Mouse (Mus musculus): ENCODE results near the gene Hsd11b1. TPM values are rescaled to one million over a fixed set of nuclear protein-coding genes. Genes with fewer than 3 reads are reported as not detected.
"Not testable (repeated sequence)": the region's sequence is repeated elsewhere in the genome, so short reads cannot be mapped to it uniquely, and the experiment has no call there.

Hsd11b1 gene
- polyA plus RNA-seq, 1 experiment from 2014 or later = 0.60 TPM

- no peak overlapping the region for H3K4me3 ChIP-seq
- no peaks in the 10 kb centered on the region for H3K9me3 ChIP-seq
- no peak overlapping the region for H3K27ac ChIP-seq
- no peak overlapping the region for H3K9ac ChIP-seq
- no peak overlapping the region for H3K4me2 ChIP-seq
- H3K27me3 ChIP-seq = no peaks in the 10 kb centered on the region
- no peaks in the 10 kb centered on the region for H3K36me3 ChIP-seq
- 35% methylated on average over 3 of the region's 3 CpGs for WGBS
- peak; percentile 43; the same call in 1 of the 2 replicates for ATAC-seq (ENCODE audit: insufficient number of reproducible peaks, insufficient read depth, low FRiP score, low TSS enrichment, low read depth)
- peaks cover 6% of the 10 kb centered on the region; the same call in 1 of the 2 replicates for H3K4me1 ChIP-seq
Observed at GRCm38 (mm10) chr1:193255488-193256288, 8.2 kb downstream of the Hsd11b1 start.

- Histone ChIP-seq H3K9ac (no peak overlapping the region), H3K4me1 (peaks cover 6% of the 10 kb centered on the region; the same call in 1 of the 2 replicates), H3K9me3 (no peaks in the 10 kb centered on the region), H3K27me3 (no peaks in the 10 kb centered on the region), H3K4me3 (no peak overlapping the region), H3K36me3 (no peaks in the 10 kb centered on the region), H3K27ac (no peak overlapping the region), H3K4me2 (no peak overlapping the region)
- no peak for ATAC-seq (ENCODE audit: insufficient number of reproducible peaks, insufficient read depth, low FRiP score, low TSS enrichment, low read depth)
- WGBS = 70% methylated on average over 8 of the region's 8 CpGs
Observed at GRCm38 (mm10) chr1:193255032-193255431, 8.8 kb downstream of the Hsd11b1 start.

DNA sequence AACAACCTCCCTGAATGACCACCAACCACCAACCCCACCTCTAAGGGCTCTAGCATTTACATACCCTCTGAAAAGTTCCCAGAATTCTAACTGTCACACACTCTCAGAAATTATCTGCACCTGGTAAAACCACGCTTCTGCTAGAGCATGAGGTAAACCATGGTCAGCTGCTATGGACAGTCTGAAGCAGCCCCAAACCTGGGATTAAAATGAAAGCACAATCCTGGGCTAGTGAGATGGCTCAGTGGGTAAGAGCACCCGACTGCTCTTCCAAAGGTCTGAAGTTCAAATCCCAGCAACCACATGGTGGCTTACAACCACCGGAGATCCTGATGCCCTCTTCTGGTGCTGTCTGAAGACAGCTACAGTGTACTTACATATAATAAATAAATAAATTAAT, 10.0 kb downstream of the Hsd11b1 start:
- H3K4me1 ChIP-seq; H3K4me3 ChIP-seq; H3K27ac ChIP-seq; H3K4me2 ChIP-seq; ATAC-seq (ENCODE audit: insufficient number of reproducible peaks, insufficient read depth, low FRiP score, low TSS enrichment, low read depth); H3K9me3 ChIP-seq; H3K9ac ChIP-seq; H3K27me3 ChIP-seq; H3K36me3 ChIP-seq: not testable (repeated sequence)
- WGBS = 78% methylated on average over 3 of the region's 3 CpGs

- H3K27ac ChIP-seq = no peak overlapping the region
- H3K4me1 ChIP-seq = peaks cover 6% of the 10 kb centered on the region; the same call in 1 of the 2 replicates
- no peak overlapping the region for H3K4me2 ChIP-seq
- H3K9me3 ChIP-seq = no peaks in the 10 kb centered on the region
- H3K36me3 ChIP-seq = no peaks in the 10 kb centered on the region
- WGBS = 46% methylated on average over 5 of the region's 5 CpGs
- H3K27me3 ChIP-seq = no peaks in the 10 kb centered on the region
- no peak overlapping the region for H3K4me3 ChIP-seq
- H3K9ac ChIP-seq = no peak overlapping the region
- no peak for ATAC-seq (ENCODE audit: insufficient number of reproducible peaks, insufficient read depth, low FRiP score, low TSS enrichment, low read depth)
Observed at GRCm38 (mm10) chr1:193252616-193253015, 11.3 kb downstream of the Hsd11b1 start.

GRCm38 (mm10) chr1:193251386-193251785, 12.5 kb downstream of the Hsd11b1 start:
- 79% methylated on average over 7 of the region's 7 CpGs for WGBS
- H3K9ac ChIP-seq = no peak overlapping the region
- H3K4me1 ChIP-seq = no peaks in the 10 kb centered on the region
- H3K9me3 ChIP-seq = no peaks in the 10 kb centered on the region
- H3K27ac ChIP-seq = no peak overlapping the region
- H3K4me2 ChIP-seq = no peak overlapping the region
- H3K27me3 ChIP-seq = no peaks in the 10 kb centered on the region
- no peak for ATAC-seq (ENCODE audit: insufficient number of reproducible peaks, insufficient read depth, low FRiP score, low TSS enrichment, low read depth)
- no peaks in the 10 kb centered on the region for H3K36me3 ChIP-seq
- no peak overlapping the region for H3K4me3 ChIP-seq

DNA sequence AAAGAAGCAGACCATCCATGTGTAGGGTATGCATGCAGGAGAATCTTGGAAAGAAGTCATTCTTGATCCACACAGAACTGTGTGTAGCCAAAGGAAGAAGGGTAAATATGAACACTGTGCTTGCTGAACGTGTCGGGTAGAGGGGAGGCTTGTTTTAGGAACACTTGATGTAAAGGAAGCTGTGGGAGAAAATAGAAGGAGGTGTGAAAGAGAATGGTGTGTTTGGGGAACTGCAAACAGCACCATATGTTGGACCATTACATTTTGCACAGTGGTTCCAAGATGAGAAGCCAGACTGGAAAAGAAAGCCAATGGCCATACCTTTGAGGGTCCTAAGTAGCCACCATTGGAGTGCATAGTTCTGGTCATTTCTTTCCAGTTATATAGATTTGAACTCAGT, 13.8 kb downstream of the Hsd11b1 start:
- H3K4me1 ChIP-seq = no peaks in the 10 kb centered on the region
- ATAC-seq (ENCODE audit: insufficient number of reproducible peaks, insufficient read depth, low FRiP score, low TSS enrichment, low read depth) = no peak
- H3K4me2 ChIP-seq = no peak overlapping the region
- no peak overlapping the region for H3K4me3 ChIP-seq
- H3K27ac ChIP-seq = no peak overlapping the region
- H3K9me3 ChIP-seq = no peaks in the 10 kb centered on the region
- 81% methylated on average over 2 of the region's 2 CpGs for WGBS
- no peaks in the 10 kb centered on the region for H3K27me3 ChIP-seq
- no peak overlapping the region for H3K9ac ChIP-seq
- H3K36me3 ChIP-seq = no peaks in the 10 kb centered on the region

- Histone ChIP-seq H3K4me3 (no peak overlapping the region), H3K27ac (no peak overlapping the region), H3K4me2 (no peak overlapping the region), H3K9ac (no peak overlapping the region), H3K4me1 (0 out of 2 replicates have a peak, but pooled peaks cover 6% of the 10 kb centered on the region), H3K9me3 (no peaks in the 10 kb centered on the region), H3K27me3 (no peaks in the 10 kb centered on the region), H3K36me3 (no peaks in the 10 kb centered on the region)
- 68% methylated on average over 6 of the region's 6 CpGs for WGBS
- ATAC-seq (ENCODE audit: insufficient number of reproducible peaks, insufficient read depth, low FRiP score, low TSS enrichment, low read depth) = no peak
Observed at GRCm38 (mm10) chr1:193244235-193244634, 19.6 kb downstream of the Hsd11b1 start.

GRCm38 (mm10) chr1:193243571-193244193, 20.2 kb downstream of the Hsd11b1 start:
- no peak overlapping the region for H3K27ac ChIP-seq
- H3K4me3 ChIP-seq = no peak overlapping the region
- no peak overlapping the region for H3K9ac ChIP-seq
- no peaks in the 10 kb centered on the region for H3K36me3 ChIP-seq
- H3K9me3 ChIP-seq = no peaks in the 10 kb centered on the region
- no peaks in the 10 kb centered on the region for H3K27me3 ChIP-seq
- 43% methylated on average over 10 of the region's 10 CpGs for WGBS
- no peak overlapping the region for H3K4me2 ChIP-seq
- ATAC-seq (ENCODE audit: insufficient number of reproducible peaks, insufficient read depth, low FRiP score, low TSS enrichment, low read depth) = no peak
- 0 out of 2 replicates have a peak, but pooled peaks cover 6% of the 10 kb centered on the region for H3K4me1 ChIP-seq

GRCm38 (mm10) chr1:193242863-193243262, 21.0 kb downstream of the Hsd11b1 start:
- Histone ChIP-seq H3K4me3 (no peak overlapping the region), H3K27me3 (no peaks in the 10 kb centered on the region), H3K27ac (no peak overlapping the region), H3K9me3 (no peaks in the 10 kb centered on the region), H3K9ac (no peak overlapping the region), H3K4me2 (no peak overlapping the region), H3K4me1 (0 out of 2 replicates have a peak, but pooled peaks cover 6% of the 10 kb centered on the region), H3K36me3 (no peaks in the 10 kb centered on the region)
- 59% methylated on average over 4 of the region's 4 CpGs for WGBS
- no peak for ATAC-seq (ENCODE audit: insufficient number of reproducible peaks, insufficient read depth, low FRiP score, low TSS enrichment, low read depth)

DNA sequence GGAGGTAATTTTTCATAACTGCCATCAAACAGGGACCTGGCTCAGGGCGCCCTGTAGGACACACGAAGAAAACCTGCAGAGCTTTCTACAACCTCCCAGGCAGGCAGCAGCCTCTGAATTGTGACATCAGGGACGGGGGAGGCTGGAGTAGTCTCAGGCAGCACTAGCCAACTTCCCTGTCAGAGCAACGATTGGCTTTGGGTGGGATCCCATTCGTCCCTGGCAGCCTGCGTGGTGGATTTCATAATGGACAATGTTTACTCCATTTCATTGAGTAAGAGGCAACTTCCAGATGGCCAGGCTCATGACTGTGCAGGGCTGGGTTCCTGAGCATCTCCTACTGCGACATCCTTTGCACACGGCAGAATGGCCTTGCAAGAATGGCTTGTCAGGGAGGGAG, 21.6 kb downstream of the Hsd11b1 start:
- WGBS = 73% methylated on average over 8 of the region's 8 CpGs
- H3K4me3 ChIP-seq = no peak overlapping the region
- 0 out of 2 replicates have a peak, but pooled peaks cover 6% of the 10 kb centered on the region for H3K4me1 ChIP-seq
- no peak overlapping the region for H3K4me2 ChIP-seq
- no peaks in the 10 kb centered on the region for H3K36me3 ChIP-seq
- no peak for ATAC-seq (ENCODE audit: insufficient number of reproducible peaks, insufficient read depth, low FRiP score, low TSS enrichment, low read depth)
- no peaks in the 10 kb centered on the region for H3K27me3 ChIP-seq
- H3K27ac ChIP-seq = no peak overlapping the region
- H3K9ac ChIP-seq = no peak overlapping the region
- no peaks in the 10 kb centered on the region for H3K9me3 ChIP-seq

GRCm38 (mm10) chr1:193241436-193241835, 22.4 kb downstream of the Hsd11b1 start:
- Histone ChIP-seq H3K4me3 (no peak overlapping the region), H3K4me2 (no peak overlapping the region), H3K27ac (no peak overlapping the region), H3K9me3 (no peaks in the 10 kb centered on the region), H3K9ac (no peak overlapping the region), H3K4me1 (0 out of 2 replicates have a peak, but pooled peaks cover 6% of the 10 kb centered on the region), H3K36me3 (no peaks in the 10 kb centered on the region), H3K27me3 (no peaks in the 10 kb centered on the region)
- 80% methylated on average over 4 of the region's 4 CpGs for WGBS
- no peak for ATAC-seq (ENCODE audit: insufficient number of reproducible peaks, insufficient read depth, low FRiP score, low TSS enrichment, low read depth)

DNA sequence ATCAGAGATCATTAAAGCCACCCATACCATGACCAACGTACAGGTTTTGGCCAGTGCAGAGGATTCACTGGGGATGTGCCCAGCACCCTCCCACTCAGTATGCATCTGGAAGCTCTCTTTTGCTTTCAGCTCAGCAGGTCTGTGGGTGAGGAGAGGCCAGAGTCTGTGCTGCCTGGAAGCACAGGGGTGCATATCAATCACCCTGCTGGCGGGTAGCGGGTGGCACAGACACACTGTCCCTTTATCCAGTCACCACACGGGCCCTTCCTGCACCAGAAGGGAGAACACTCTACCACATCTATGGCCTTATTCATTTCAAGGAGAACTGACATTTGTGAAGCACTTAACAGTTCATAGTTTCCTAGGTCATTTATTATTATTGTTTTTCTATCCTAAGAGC, 25.4 kb downstream of the Hsd11b1 start:
- H3K4me3 ChIP-seq = no peak overlapping the region
- 0 out of 2 replicates have a peak, but pooled peaks cover 6% of the 10 kb centered on the region for H3K4me1 ChIP-seq
- no peaks in the 10 kb centered on the region for H3K9me3 ChIP-seq
- H3K4me2 ChIP-seq = no peak overlapping the region
- ATAC-seq (ENCODE audit: insufficient number of reproducible peaks, insufficient read depth, low FRiP score, low TSS enrichment, low read depth) = no peak
- H3K9ac ChIP-seq = no peak overlapping the region
- no peak overlapping the region for H3K27ac ChIP-seq
- 61% methylated on average over 4 of the region's 4 CpGs for WGBS
- H3K36me3 ChIP-seq = no peaks in the 10 kb centered on the region
- H3K27me3 ChIP-seq = no peaks in the 10 kb centered on the region

All from embryonic facial prominence, embryonic 13.5 days (tissue).